Mouse (Mus musculus) frontal cortex, postnatal 36 days (tissue): ENCODE measurements around the gene Gm10645.

ENCODE experiments used
- DNase-seq, 2 experiments: peaks; one replicate each; pipeline ENCODE4 v3.0.0; 2022; ENCODE audit warnings: low spot score in 2 of 2

Gene Gm10645

DNA sequence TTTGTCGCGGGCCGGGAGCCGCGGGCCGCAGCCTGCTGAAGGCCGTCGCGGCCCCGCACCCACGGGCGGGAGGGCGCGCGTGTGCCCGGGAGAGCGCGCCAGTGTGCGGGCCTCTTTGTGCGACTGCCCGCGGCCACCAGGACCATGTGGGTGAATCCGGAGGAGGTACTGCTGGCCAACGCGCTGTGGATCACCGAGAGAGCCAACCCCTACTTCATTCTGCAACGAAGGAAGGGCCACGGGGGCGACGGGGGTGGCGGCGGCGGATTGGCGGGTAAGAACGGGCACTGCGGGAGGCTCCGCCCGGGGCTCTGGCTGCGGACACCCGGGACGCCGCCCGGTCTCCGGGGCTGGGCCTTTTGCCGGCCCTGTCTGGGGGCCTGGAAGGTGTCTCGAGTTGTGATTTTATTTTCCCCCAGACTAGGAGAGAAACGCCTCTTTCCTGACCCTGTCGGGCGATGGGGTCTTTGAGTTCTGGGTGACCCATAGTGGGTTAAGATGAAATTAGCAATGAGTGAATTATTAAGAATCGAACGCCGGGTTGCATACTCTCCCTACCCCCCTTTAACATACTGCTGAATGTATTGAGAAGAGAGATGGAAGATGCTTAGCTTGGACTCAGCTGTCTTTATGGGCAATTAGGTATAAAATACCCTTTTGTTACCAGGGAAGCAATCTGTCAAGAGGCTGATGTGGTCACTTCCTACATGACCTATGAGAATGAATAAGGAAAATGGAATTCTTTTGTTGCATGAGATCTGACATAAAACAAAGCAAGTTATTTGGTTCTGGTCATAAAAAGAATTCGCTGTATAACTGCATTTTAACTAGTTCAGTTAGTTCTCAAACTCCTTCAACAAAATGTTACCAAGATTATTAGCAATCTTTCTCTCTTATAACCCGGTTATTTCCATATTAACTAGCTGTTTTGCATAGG, at the start of gene Gm10645:
Gene Gm10645, minus strand, starts transcription at position 240 of the 937 bp plus-strand sequence.
- peak; percentile 55 to 61 for DNase-seq

- DNase-seq, result no peak
Measured at GRCm38 (mm10) chr8:83215065-83215464, 49.1 kb upstream of the Gm10645 start.

- no peak for DNase-seq
Measured at GRCm38 (mm10) chr8:83210676-83211075, 44.7 kb upstream of the Gm10645 start.

GRCm38 (mm10) chr8:83209581-83209980, 43.6 kb upstream of the Gm10645 start:
- DNase-seq, result no peak

DNA sequence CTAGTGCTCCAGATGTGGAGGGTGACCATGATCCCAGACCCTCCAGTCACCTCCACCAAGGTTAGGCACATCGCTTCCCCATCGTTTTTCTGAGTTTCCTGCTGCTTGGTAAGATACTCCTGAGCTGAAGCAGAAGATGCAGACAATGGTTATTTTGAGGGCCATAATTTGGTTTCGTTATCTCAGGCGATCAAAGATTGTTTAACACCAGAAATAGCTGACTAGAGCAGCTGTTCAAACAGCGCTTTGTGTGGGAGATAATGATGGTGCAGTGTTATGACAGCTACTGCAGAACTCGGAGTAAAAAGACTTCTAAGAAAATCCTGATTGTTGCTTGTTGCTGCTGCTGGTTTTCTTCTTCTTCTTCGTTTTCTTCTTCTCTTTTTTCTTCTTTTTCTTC, 39.9 kb upstream of the Gm10645 start:
- peak; percentile 18 to 68 for DNase-seq

DNA sequence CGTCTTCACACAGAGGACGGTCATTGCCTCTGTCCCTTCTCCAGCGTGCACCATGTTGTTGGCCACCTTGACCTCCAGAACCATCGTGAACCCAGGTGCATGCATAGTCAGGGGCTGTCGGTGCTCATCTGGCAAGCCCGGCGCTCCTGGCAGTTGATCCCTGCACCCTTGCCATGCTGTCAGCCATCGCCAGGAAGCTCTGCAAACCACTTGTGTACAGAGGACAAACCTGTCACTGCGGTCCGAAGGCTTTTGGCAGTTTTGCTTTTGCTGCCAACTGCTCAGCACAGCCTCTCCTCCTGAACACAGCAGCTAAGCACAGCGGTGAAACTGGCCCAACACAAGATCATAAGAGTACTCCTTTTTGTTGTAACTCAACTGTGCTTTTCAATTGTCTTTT, 37.0 kb upstream of the Gm10645 start:
- DNase-seq, result no peak

- peak; percentile 44 to 60 for DNase-seq
Measured at GRCm38 (mm10) chr8:83200191-83201177, 34.5 kb upstream of the Gm10645 start.

DNA sequence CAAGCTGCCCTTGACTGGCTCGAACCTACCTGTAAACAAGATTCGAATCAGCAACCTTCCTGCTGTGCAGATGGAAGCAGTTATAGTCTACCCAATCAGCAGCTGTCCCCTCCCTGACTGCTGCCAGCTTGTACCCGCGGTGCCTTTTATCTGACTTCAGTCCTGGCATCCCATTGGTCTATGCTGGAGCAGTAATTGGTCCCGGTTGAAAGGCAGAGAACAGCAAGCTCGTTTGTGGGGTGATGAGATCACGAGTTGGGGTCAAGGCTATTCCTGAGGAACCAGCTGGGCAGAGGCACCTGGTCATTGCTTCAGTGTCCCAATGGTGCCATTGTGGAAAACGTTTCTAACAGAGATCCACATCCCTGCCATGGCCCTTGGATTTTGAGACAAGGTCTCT, 33.7 kb upstream of the Gm10645 start:
- DNase-seq, result no peak

DNA sequence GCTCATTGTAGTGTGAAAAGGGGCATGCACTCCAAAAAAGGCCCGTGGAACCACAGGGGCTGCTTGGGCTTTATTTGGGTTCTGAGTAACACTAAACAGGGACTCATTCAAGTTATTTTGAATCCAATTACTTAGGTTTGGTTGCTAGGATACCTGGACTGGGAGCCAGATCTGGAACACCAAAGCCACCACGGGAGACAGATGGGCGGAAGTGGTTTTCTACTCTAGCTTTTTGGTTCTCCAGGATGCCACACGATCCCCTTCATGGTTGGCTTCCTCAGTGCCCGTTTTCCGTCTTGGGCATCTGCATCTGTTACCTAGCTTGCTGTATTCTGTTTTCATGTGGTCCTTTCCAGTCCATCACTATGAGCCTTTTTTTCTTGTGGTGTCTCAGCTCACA, 30.1 kb upstream of the Gm10645 start:
- peak; percentile 27 to 62 for DNase-seq

GRCm38 (mm10) chr8:83189538-83190095, 23.6 kb upstream of the Gm10645 start:
- DNase-seq, result no peak

DNA sequence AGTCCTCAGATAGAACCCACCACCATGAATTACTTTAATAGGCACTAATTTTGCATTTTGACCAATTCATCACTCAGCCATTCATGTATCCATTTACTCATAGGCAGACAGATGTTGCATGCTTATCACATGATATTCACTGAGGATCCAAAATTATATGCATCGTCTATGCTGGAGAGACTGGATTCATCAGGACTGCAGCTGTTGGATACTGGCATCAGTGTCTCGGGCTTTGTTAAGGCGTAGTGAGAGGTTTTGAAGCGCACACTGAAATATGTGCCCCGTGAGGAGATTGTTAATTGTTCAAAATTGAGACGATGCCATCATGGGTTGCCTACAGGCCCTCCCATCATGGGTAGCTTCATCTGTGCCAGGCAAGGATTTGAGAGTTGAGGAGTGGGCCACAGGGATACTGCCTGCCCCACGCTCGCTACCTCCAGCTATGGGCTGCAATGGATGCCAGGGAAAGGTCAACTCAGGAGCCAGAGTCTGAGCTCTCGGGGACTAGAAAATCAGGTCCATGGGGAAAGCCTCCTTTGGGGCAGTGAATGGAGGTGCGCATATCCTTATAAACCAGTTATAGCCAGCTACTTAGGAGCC, 21.5 kb upstream of the Gm10645 start:
- DNase-seq, result no peak

- no peak for DNase-seq
Measured at GRCm38 (mm10) chr8:83186376-83186775, 20.4 kb upstream of the Gm10645 start.

- DNase-seq, result no peak
Measured at GRCm38 (mm10) chr8:83182784-83183183, 16.8 kb upstream of the Gm10645 start.

DNA sequence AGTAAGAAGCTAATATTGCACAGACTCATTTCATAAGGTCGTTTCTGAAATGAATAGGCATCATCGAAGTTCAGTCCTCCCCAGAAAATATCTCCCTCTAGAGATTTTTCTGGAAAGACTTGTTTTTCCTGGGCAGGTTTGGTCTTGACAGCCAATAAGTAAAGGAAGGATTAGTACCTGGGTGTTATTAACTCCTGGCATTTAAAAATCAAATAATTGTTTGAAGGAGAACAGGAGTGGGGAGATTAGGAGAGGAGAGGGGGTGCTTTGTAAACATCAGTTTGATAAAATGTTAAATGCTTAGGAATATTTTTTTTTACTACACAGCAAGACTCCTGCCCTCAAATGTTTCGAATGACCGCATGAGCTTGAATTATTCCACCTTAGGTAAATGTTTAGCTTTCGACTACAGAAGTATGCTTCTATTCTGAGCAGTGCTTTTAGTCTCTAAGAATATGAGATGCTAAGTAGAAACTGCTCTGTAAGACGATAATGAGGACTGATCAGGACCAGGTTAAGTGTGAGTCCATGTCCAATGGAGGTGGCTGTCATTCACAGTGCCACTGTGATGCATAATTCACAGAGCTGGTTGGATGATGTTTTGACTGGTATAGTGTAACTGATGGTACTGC, 16.0 kb upstream of the Gm10645 start:
- no peak for DNase-seq

DNA sequence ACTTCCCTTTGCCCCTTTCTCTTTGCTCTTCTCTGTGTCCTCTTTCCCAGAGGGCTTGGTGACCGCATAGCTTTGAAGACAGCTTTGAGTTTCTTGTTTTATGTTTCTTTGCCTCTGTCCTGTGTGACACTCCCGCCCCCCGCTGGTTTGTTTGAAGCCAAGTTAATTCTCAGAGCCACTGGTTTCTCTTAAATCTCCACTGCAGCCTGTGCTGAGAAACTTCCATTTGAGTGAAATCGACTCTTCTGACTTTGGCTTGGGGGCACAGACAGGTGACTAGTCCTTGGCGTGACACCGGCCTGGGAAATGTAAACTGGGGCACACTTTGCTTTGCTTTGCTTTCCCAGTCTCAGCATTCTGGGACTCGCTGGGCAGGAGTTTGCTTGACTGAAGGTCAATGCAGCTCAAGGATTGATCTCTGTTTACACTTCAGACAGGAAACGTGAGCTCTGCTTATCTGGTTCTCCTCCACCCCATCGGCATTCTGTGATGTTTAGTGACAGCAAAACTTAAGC, 12.3 kb upstream of the Gm10645 start:
- no peak for DNase-seq

GRCm38 (mm10) chr8:83177317-83178195, 11.6 kb upstream of the Gm10645 start:
- no peak for DNase-seq

- DNase-seq, result no peak
Measured at GRCm38 (mm10) chr8:83176785-83177184, 10.8 kb upstream of the Gm10645 start.

- no peak for DNase-seq
Measured at GRCm38 (mm10) chr8:83175680-83176079, 9.7 kb upstream of the Gm10645 start.

DNA sequence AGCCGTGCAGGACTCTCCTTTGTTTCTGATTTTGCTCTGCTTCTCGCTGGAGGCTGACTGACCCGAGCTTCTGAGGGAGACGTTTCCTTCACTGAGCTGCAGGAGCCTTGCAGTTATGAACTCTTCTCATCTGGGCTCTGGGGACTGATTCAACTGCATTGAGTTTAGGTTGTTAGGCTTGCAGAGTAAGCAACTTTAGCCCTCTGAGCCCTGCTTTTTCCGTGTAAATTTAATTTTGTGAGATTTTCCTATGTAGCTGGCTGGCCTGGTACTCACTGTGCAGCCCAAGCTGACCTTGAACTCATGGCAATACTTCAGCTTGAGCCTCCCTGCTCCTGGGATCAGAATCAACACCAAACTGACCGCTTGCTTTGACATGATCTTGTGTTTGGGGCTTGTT, 4.9 kb upstream of the Gm10645 start:
- DNase-seq, result no peak

- no peak for DNase-seq
Measured at GRCm38 (mm10) chr8:83169709-83170108, 3.7 kb upstream of the Gm10645 start.
